Mouse (Mus musculus): ENCODE results near the gene Elk4. TPM values are rescaled to one million over a fixed set of nuclear protein-coding genes. Genes with fewer than 3 reads are reported as not detected.

Gene Elk4
- polyA plus RNA-seq (2015; fragmentation: Nextera tagmentation; extraction: Ambion mirVana), result 23.0 and 29.2 TPM in 2 replicates

- under 1% methylated on average over 61 of the region's 61 CpGs for WGBS
- Histone ChIP-seq H3K4me1 (peaks cover 40% of the 10 kb centered on the region), H3K9ac (peak within 1 kb of the TSS; percentile 96)
Observed at GRCm38 (mm10) chr1:132007282-132007815, at the start of gene Elk4. Gene Elk4 (plus strand): TSS chr1:132007607.

GRCm38 (mm10) chr1:131961004-131961403, 46.4 kb upstream of the Elk4 start:
- Histone ChIP-seq H3K4me1 (peaks cover 17% of the 10 kb centered on the region), H3K4me3 (replicated peaks) (no peak overlapping the region), H3K27ac (replicated peaks) (no peak overlapping the region), H3K9me3 (replicated peaks) (no peaks in the 10 kb centered on the region), H3K9ac (no peak overlapping the region), H3K4me2 (replicated peaks) (no peak overlapping the region), H3K36me3 (no peaks in the 10 kb centered on the region), H3K27me3 (peaks cover 32% of the 10 kb centered on the region)
- WGBS, result 51% methylated on average over 2 of the region's 2 CpGs
- no peak for ATAC-seq (ENCODE audit: insufficient number of reproducible peaks, low FRiP score, low TSS enrichment, low read depth)

More at GRCm38 (mm10) chr1:132007282-132007815, at the start of gene Elk4:
- ATAC-seq (ENCODE audit: insufficient number of reproducible peaks, low FRiP score, low TSS enrichment, low read depth), result peak; percentile 88
- Histone ChIP-seq H3K36me3 (no peaks in the 10 kb centered on the region), H3K27me3 (no peaks in the 10 kb centered on the region), H3K27ac (replicated peaks) (peak within 1 kb of the TSS; percentile 100), H3K9me3 (replicated peaks) (no peaks in the 10 kb centered on the region), H3K4me3 (replicated peaks) (peak within 1 kb of the TSS; percentile 84), H3K4me2 (replicated peaks) (peak within 1 kb of the TSS; percentile 62)

- Histone ChIP-seq H3K9me3 (replicated peaks) (no peaks in the 10 kb centered on the region), H3K4me3 (replicated peaks) (peak within 1 kb of the TSS; percentile 74), H3K27me3 (peaks cover 26% of the 10 kb centered on the region), H3K9ac (peak within 1 kb of the TSS; percentile 40), H3K4me1 (peaks cover 17% of the 10 kb centered on the region), H3K4me2 (replicated peaks) (peak within 1 kb of the TSS; percentile 99), H3K27ac (replicated peaks) (no peak within 1 kb of the TSS), H3K36me3 (no peaks in the 10 kb centered on the region)
- peak; percentile 16 for ATAC-seq (ENCODE audit: insufficient number of reproducible peaks, low FRiP score, low TSS enrichment, low read depth)
- under 1% methylated on average over 29 of the region's 35 CpGs for WGBS
Observed at GRCm38 (mm10) chr1:131962606-131963084, 44.8 kb upstream of the Elk4 start, which contains the start of gene Slc45a3. Gene Slc45a3 (plus strand): TSS chr1:131962967.

GRCm38 (mm10) chr1:131963085-131963951, 44.1 kb upstream of the Elk4 start:
- Histone ChIP-seq H3K27ac (replicated peaks) (no peak overlapping the region), H3K4me3 (replicated peaks) (peak overlapping the region; percentile 74), H3K27me3 (peaks cover 26% of the 10 kb centered on the region), H3K9ac (peak overlapping the region; percentile 40), H3K9me3 (replicated peaks) (no peaks in the 10 kb centered on the region), H3K36me3 (no peaks in the 10 kb centered on the region), H3K4me1 (peaks cover 17% of the 10 kb centered on the region), H3K4me2 (replicated peaks) (peak overlapping the region; percentile 99)
- ATAC-seq (ENCODE audit: insufficient number of reproducible peaks, low FRiP score, low TSS enrichment, low read depth), result peak; percentile 72
- under 1% methylated on average over 76 of the region's 76 CpGs for whole genome bisulfite sequencing

GRCm38 (mm10) chr1:131964100-131964499, 43.3 kb upstream of the Elk4 start:
- Histone ChIP-seq H3K27me3 (peaks cover 26% of the 10 kb centered on the region), H3K9me3 (replicated peaks) (no peaks in the 10 kb centered on the region), H3K36me3 (no peaks in the 10 kb centered on the region), H3K9ac (no peak overlapping the region), H3K4me3 (replicated peaks) (peak overlapping the region; percentile 74), H3K4me2 (replicated peaks) (peak overlapping the region; percentile 99), H3K27ac (replicated peaks) (no peak overlapping the region), H3K4me1 (peaks cover 17% of the 10 kb centered on the region)
- no peak for ATAC-seq (ENCODE audit: insufficient number of reproducible peaks, low FRiP score, low TSS enrichment, low read depth)
- 45% methylated on average over 5 of the region's 5 CpGs for WGBS

GRCm38 (mm10) chr1:131964580-131964979, 42.8 kb upstream of the Elk4 start:
- H3K4me1 ChIP-seq, result peaks cover 17% of the 10 kb centered on the region
- no peak overlapping the region for H3K4me3 ChIP-seq (replicated peaks)
- ATAC-seq (ENCODE audit: insufficient number of reproducible peaks, low FRiP score, low TSS enrichment, low read depth), result no peak
- H3K27me3 ChIP-seq, result peaks cover 26% of the 10 kb centered on the region
- no peaks in the 10 kb centered on the region for H3K9me3 ChIP-seq (replicated peaks)
- no peak overlapping the region for H3K4me2 ChIP-seq (replicated peaks)
- no peak overlapping the region for H3K27ac ChIP-seq (replicated peaks)
- H3K9ac ChIP-seq, result no peak overlapping the region
- WGBS, result 83% methylated on average over 7 of the region's 7 CpGs
- no peaks in the 10 kb centered on the region for H3K36me3 ChIP-seq

GRCm38 (mm10) chr1:131965818-131966217, 41.6 kb upstream of the Elk4 start:
- H3K36me3 ChIP-seq, result no peaks in the 10 kb centered on the region
- peaks cover 26% of the 10 kb centered on the region for H3K27me3 ChIP-seq
- no peak overlapping the region for H3K27ac ChIP-seq (replicated peaks)
- ATAC-seq (ENCODE audit: insufficient number of reproducible peaks, low FRiP score, low TSS enrichment, low read depth), result no peak
- WGBS, result 44% methylated on average over 5 of the region's 5 CpGs
- no peak overlapping the region for H3K4me2 ChIP-seq (replicated peaks)
- no peak overlapping the region for H3K4me3 ChIP-seq (replicated peaks)
- H3K4me1 ChIP-seq, result peaks cover 22% of the 10 kb centered on the region
- no peak overlapping the region for H3K9ac ChIP-seq
- H3K9me3 ChIP-seq (replicated peaks), result no peaks in the 10 kb centered on the region

GRCm38 (mm10) chr1:131967336-131967735, 40.1 kb upstream of the Elk4 start:
- peaks cover 34% of the 10 kb centered on the region for H3K4me1 ChIP-seq
- H3K36me3 ChIP-seq, result no peaks in the 10 kb centered on the region
- peaks cover 19% of the 10 kb centered on the region for H3K27me3 ChIP-seq
- no peaks in the 10 kb centered on the region for H3K9me3 ChIP-seq (replicated peaks)
- 67% methylated on average over 7 of the region's 7 CpGs for WGBS
- no peak overlapping the region for H3K4me3 ChIP-seq (replicated peaks)
- no peak overlapping the region for H3K27ac ChIP-seq (replicated peaks)
- H3K4me2 ChIP-seq (replicated peaks), result no peak overlapping the region
- H3K9ac ChIP-seq, result no peak overlapping the region
- ATAC-seq (ENCODE audit: insufficient number of reproducible peaks, low FRiP score, low TSS enrichment, low read depth), result no peak

GRCm38 (mm10) chr1:131968556-131968955, 38.9 kb upstream of the Elk4 start:
- 40% methylated on average over 3 of the region's 3 CpGs for WGBS
- ATAC-seq (ENCODE audit: insufficient number of reproducible peaks, low FRiP score, low TSS enrichment, low read depth), result no peak

GRCm38 (mm10) chr1:131968983-131969382, 38.4 kb upstream of the Elk4 start:
- Histone ChIP-seq H3K9ac (no peak overlapping the region), H3K36me3 (no peaks in the 10 kb centered on the region), H3K4me1 (peaks cover 25% of the 10 kb centered on the region), H3K27ac (replicated peaks) (no peak overlapping the region), H3K4me3 (replicated peaks) (no peak overlapping the region), H3K9me3 (replicated peaks) (no peaks in the 10 kb centered on the region), H3K27me3 (peaks cover 9% of the 10 kb centered on the region), H3K4me2 (replicated peaks) (no peak overlapping the region)
- no peak for ATAC-seq (ENCODE audit: insufficient number of reproducible peaks, low FRiP score, low TSS enrichment, low read depth)
- WGBS, result 66% methylated on average over 6 of the region's 6 CpGs

More at GRCm38 (mm10) chr1:131968556-131968955, 38.9 kb upstream of the Elk4 start:
- no peak overlapping the region for H3K9ac ChIP-seq
- H3K4me1 ChIP-seq, result peaks cover 30% of the 10 kb centered on the region
- H3K4me3 ChIP-seq (replicated peaks), result no peak overlapping the region
- H3K27ac ChIP-seq (replicated peaks), result no peak overlapping the region
- H3K9me3 ChIP-seq (replicated peaks), result no peaks in the 10 kb centered on the region
- no peaks in the 10 kb centered on the region for H3K36me3 ChIP-seq
- H3K4me2 ChIP-seq (replicated peaks), result no peak overlapping the region
- peaks cover 13% of the 10 kb centered on the region for H3K27me3 ChIP-seq

- no peak for ATAC-seq (ENCODE audit: insufficient number of reproducible peaks, low FRiP score, low TSS enrichment, low read depth)
- Histone ChIP-seq H3K9me3 (replicated peaks) (no peaks in the 10 kb centered on the region), H3K9ac (no peak overlapping the region)
Observed at GRCm38 (mm10) chr1:131969825-131970224, 37.6 kb upstream of the Elk4 start.

More at GRCm38 (mm10) chr1:131969825-131970224, 37.6 kb upstream of the Elk4 start:
- Histone ChIP-seq H3K4me1 (peaks cover 24% of the 10 kb centered on the region), H3K27me3 (peaks cover under 1% of the 10 kb centered on the region; the same call in 1 of the 2 replicates), H3K27ac (replicated peaks) (no peak overlapping the region), H3K4me2 (replicated peaks) (no peak overlapping the region), H3K4me3 (replicated peaks) (no peak overlapping the region), H3K36me3 (no peaks in the 10 kb centered on the region)
- 59% methylated on average over 4 of the region's 4 CpGs for WGBS

All from embryonic facial prominence, embryonic 15.5 days (tissue).